Mouse (Mus musculus) heart, embryonic 11.5 days (tissue): ENCODE data around the gene Rapgef6. TPM values are rescaled to one million over a fixed set of nuclear protein-coding genes. Genes with fewer than 3 reads are reported as not detected.

ENCODE experiments used
- ATAC-seq: fragments of 200-750 bp; cut with Nextera tagmentation; replicated peaks from 2 replicates; pipeline ENCODE4 v1.8.0; 2017; ENCODE audit warnings: moderate library complexity; ENCODE audit not compliant: insufficient number of reproducible peaks, low FRiP score, low TSS enrichment
- H3K27ac ChIP-seq: fragments of 300-500 bp; sonication (generic); 2 replicates; pipeline ENCODE4 v1.5.1; 2014; ENCODE audit warnings: mild to moderate bottlenecking, low read depth, low read length
- H3K27me3 ChIP-seq: fragments of 300-500 bp; sonication (generic); 2 replicates; pipeline ENCODE4 v1.6.1; 2014; ENCODE audit warnings: mild to moderate bottlenecking, low read length, mixed read lengths; ENCODE audit not compliant: control insufficient read depth, insufficient read depth
- H3K36me3 ChIP-seq: fragments of 300-500 bp; sonication (generic); 2 replicates; pipeline ENCODE4 v1.6.1; 2014; ENCODE audit warnings: mild to moderate bottlenecking, low read length, moderate library complexity, mixed read lengths; ENCODE audit not compliant: control insufficient read depth, insufficient read depth
- H3K4me1 ChIP-seq: fragments of 300-500 bp; sonication (generic); 2 replicates; pipeline ENCODE4 v1.6.1; 2014; ENCODE audit warnings: low read length; ENCODE audit not compliant: control insufficient read depth, insufficient read depth
- H3K4me2 ChIP-seq: fragments of 300-500 bp; sonication (generic); 2 replicates; pipeline ENCODE4 v1.6.1; 2014; ENCODE audit warnings: mild to moderate bottlenecking, moderate library complexity
- H3K4me3 ChIP-seq: fragments of 300-500 bp; sonication (generic); 2 replicates; pipeline ENCODE4 v1.5.1; 2014; ENCODE audit warnings: low read depth, low read length
- H3K9ac ChIP-seq: fragments of 300-500 bp; sonication (generic); 2 replicates; pipeline ENCODE4 v1.6.1; 2014; ENCODE audit warnings: mild to moderate bottlenecking, low read depth, low read length, moderate library complexity
- H3K9me3 ChIP-seq: fragments of 300-500 bp; sonication (generic); replicated peaks from 2 replicates; pipeline ENCODE4 v1.6.1; 2016; ENCODE audit warnings: low read length; ENCODE audit not compliant: control insufficient read depth
- WGBS: fragments of 180-500 bp; shearing (Covaris S2); extraction: QIAGEN DNeasy Blood & Tissue Kit; methylation state at CpG from one replicate; pipeline ENCODE4 v1.1.7; 2014; ENCODE audit not compliant: insufficient replicate concordance; 5-methylcytosine and 5-hydroxymethylcytosine counted together
- polyA plus RNA-seq: library from polyadenylated mRNA; unstranded; fragments of >200 nt; fragmentation: Nextera tagmentation; extraction: Ambion mirVana; gene quantifications from 2 replicates; pipeline ENCODE4 v1.2.1, GENCODE M21; 2014

Gene Rapgef6
- polyA plus RNA-seq, 1 experiment from 2014 or later, result 28.6 TPM

DNA sequence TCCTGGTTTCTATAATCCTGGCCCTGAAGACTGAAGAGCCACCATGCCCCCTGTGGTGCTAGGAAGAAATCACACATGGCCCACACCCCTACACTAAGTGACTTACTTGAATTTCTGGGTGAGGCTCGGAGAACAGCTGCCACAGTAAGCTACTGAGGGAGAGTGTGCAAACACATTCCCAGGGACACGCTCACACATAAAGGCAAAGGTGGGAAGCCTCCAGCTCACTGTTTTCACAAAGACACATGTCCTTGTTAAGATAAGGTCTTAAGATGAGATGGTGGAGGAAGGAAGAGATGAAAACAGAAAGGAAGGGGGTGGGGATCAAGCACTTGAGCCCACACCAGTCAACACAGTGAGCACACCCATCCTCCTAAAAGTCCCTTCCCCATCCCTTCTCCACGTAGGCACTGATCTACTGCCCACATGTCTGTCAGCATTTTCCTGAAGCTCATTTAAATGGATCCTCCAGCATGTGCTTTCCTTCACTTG is 204.0 kb downstream of the Rapgef6 start:
- 71% methylated on average over 3 of the region's 3 CpGs for WGBS
- H3K9me3 ChIP-seq, result no peaks in the 10 kb centered on the region
- no peaks in the 10 kb centered on the region for H3K27me3 ChIP-seq
- peaks cover 5% of the 10 kb centered on the region; the same call in 1 of the 2 replicates for H3K36me3 ChIP-seq
- ATAC-seq, result no peak
- no peak overlapping the region for H3K4me3 ChIP-seq
- no peak overlapping the region for H3K4me2 ChIP-seq
- H3K27ac ChIP-seq, result no peak overlapping the region
- no peak overlapping the region for H3K9ac ChIP-seq
- peaks cover 26% of the 10 kb centered on the region for H3K4me1 ChIP-seq

DNA sequence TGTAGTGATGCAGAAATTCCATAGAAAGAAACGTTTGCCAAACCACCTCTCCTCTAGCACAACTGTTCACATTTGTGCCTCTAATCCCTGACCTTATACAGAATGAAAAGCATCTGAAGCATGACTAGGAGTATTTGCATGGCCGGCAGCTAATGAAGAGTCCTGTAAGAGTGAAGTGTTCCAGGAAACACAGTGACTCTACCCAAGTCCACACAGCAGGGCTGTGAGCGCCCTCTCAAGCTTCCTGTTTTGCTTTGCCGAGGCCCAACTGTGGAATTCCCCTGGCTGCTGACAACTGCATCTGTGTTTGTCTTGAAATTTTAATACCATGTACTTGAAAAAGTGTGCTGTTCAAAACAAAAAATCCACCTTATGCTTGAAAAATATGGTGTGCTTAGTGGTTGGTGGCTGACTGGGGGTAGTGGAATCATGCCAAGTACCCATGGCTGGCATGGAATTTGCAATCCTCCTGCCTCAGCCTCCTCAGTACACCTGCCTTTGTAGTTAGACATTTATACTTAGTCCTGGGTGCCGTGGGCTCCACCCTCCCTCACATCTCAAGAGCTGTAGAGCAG is 204.8 kb downstream of the Rapgef6 start:
- H3K9me3 ChIP-seq, result no peaks in the 10 kb centered on the region
- H3K4me1 ChIP-seq, result peaks cover 20% of the 10 kb centered on the region
- no peak overlapping the region for H3K4me2 ChIP-seq
- no peak overlapping the region for H3K4me3 ChIP-seq
- 46% methylated on average over 5 of the region's 5 CpGs for WGBS
- 0 out of 2 replicates have a peak, but pooled peaks cover 2% of the 10 kb centered on the region for H3K36me3 ChIP-seq
- ATAC-seq, result no peak
- peak overlapping the region; percentile 13 for H3K27ac ChIP-seq
- H3K27me3 ChIP-seq, result no peaks in the 10 kb centered on the region
- no peak overlapping the region for H3K9ac ChIP-seq

DNA sequence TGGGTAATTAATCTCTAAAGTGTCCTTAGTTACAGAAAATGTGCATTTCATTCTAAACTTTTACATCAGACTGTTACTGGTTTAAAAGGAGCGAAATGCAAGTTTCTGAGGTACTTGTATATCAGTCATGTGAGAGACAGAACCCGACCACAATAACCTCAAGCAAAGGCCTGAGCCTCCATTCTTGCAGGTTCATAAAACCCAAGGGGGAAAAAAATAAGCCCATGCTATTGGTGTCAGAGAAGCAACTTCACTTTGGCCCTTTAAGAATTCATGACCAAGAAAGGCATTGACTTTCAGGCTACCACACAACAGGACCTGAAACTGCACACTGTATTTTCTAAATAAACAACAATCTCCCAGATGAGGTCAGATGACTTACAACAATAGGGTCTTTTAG is 205.7 kb downstream of the Rapgef6 start:
- Histone ChIP-seq H3K27ac (no peak overlapping the region), H3K4me1 (peaks cover 20% of the 10 kb centered on the region), H3K4me2 (no peak overlapping the region), H3K9me3 (no peaks in the 10 kb centered on the region), H3K4me3 (no peak overlapping the region), H3K27me3 (no peaks in the 10 kb centered on the region), H3K36me3 (0 out of 2 replicates have a peak, but pooled peaks cover under 1% of the 10 kb centered on the region), H3K9ac (no peak overlapping the region)
- ATAC-seq, result no peak
- 92% methylated on average over 2 of the region's 2 CpGs for WGBS

DNA sequence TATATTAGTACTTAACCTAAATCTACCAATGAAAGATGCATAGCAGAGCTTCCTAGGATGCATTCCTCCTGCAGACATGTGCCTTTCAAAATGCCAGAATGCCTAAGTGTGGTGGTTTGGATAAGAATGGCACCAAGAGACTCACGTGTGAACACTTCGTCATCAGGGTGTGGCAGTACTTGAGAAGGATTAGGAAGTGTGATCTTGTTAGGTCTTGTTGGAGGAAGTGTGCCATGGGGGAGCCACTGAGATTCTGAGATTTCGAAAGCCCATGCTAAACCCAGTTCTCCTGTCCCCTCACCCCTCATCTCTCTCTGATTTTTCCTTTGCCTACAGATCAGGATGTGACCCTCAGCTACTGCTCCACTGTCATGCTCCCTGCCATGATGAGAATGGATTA is 206.7 kb downstream of the Rapgef6 start:
- Histone ChIP-seq H3K27me3 (no peaks in the 10 kb centered on the region), H3K9ac (no peak overlapping the region), H3K4me1 (peaks cover 20% of the 10 kb centered on the region), H3K36me3 (peaks cover 2% of the 10 kb centered on the region; the same call in 1 of the 2 replicates), H3K9me3 (no peaks in the 10 kb centered on the region), H3K4me3 (no peak overlapping the region), H3K4me2 (no peak overlapping the region), H3K27ac (no peak overlapping the region)
- ATAC-seq, result no peak
- WGBS, result 76% methylated on average over 3 of the region's 3 CpGs

DNA sequence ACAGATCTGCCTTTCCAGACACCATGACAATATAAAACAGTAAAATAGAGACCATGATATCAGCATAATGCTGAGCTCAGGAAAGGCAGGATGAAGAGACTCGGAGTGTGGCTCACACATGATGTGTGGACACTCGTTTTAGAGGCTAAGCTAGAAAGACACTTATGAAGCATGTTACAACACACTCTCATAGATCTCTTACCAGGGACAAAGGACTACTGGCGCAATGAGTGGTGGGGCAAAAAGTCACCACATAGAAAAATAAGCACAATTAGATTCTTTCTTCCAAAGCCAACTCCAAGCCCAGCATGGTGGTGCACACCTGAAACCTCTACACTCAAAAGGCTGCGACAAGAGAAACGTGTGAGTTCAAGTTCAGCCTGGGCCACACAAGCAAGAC is 208.3 kb downstream of the Rapgef6 start:
- Histone ChIP-seq H3K27ac (no peak overlapping the region), H3K9ac (no peak overlapping the region), H3K4me3 (no peak overlapping the region), H3K4me1 (peaks cover 14% of the 10 kb centered on the region), H3K9me3 (no peaks in the 10 kb centered on the region), H3K36me3 (peaks cover 4% of the 10 kb centered on the region; the same call in 1 of the 2 replicates), H3K27me3 (no peaks in the 10 kb centered on the region), H3K4me2 (no peak overlapping the region)
- no peak for ATAC-seq
- 89% methylated on average over 5 of the region's 5 CpGs for WGBS

DNA sequence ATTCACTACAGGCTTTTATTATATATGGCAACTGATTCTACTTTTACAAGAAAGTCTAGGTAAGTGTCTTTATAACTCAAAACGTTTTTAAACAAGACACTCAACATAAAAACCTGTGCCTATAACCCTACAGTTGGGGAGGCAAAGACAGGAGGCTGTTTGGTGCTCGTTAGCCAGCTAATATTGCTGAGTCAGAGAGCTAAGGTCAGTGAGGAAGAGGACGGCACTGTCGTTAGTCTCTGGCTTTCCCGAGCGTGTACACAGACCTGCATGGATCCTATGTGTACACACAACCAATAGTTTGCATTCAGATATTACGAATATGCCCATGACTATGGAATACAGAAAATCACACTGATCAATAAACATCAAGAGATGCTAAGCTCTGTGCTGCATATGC is 208.7 kb downstream of the Rapgef6 start:
- no peak overlapping the region for H3K9ac ChIP-seq
- H3K4me3 ChIP-seq, result no peak overlapping the region
- H3K9me3 ChIP-seq, result no peaks in the 10 kb centered on the region
- ATAC-seq, result no peak
- H3K36me3 ChIP-seq, result peaks cover 4% of the 10 kb centered on the region; the same call in 1 of the 2 replicates
- H3K4me1 ChIP-seq, result peaks cover 11% of the 10 kb centered on the region
- 81% methylated on average over 7 of the region's 7 CpGs for WGBS
- no peak overlapping the region for H3K4me2 ChIP-seq
- no peak overlapping the region for H3K27ac ChIP-seq
- H3K27me3 ChIP-seq, result no peaks in the 10 kb centered on the region

DNA sequence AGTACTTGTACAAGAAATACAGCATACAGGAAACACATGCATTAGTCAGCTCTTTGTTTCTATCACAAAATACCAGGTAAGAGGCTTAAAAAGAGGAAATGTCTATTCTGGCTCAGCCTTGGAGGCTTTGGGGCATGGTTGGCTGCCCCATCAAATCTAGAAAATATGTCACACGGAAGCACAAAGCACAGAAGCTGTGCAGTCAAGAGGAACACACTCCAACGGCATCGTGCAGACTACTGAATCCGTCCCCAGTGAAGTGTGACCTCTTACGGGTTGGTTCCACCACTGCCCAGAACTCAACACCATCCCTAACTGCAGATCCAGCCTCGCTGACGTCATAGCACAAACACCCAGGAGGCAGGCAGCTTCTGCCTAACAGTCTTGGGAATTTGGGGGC is 210.9 kb downstream of the Rapgef6 start:
- H3K36me3 ChIP-seq, result peaks cover 4% of the 10 kb centered on the region; the same call in 1 of the 2 replicates
- ATAC-seq, result no peak
- H3K9me3 ChIP-seq, result no peaks in the 10 kb centered on the region
- no peak overlapping the region for H3K4me2 ChIP-seq
- no peak overlapping the region for H3K4me3 ChIP-seq
- 76% methylated on average over 7 of the region's 7 CpGs for WGBS
- H3K9ac ChIP-seq, result no peak overlapping the region
- H3K4me1 ChIP-seq, result 0 out of 2 replicates have a peak, but pooled peaks cover 3% of the 10 kb centered on the region
- H3K27me3 ChIP-seq, result no peaks in the 10 kb centered on the region
- no peak overlapping the region for H3K27ac ChIP-seq

DNA sequence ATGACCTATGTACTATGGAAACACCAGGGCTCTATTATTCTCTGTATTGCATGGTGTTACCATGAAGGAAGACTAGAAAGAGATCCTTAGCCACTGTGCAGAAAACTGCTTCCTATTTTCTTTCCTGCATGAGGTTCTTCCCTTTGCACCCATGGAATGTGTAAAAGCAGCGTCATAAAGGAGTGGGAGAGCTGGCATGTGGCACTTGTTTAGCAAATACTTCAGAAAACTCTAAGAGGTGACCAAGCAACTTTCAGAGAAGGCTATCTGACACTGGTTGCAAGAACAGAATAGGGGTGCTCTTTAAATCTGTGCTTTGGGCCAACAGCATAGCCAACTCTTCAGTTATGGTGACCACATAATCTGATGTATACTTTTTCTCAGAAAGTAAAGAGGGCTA is 212.5 kb downstream of the Rapgef6 start:
- Histone ChIP-seq H3K9me3 (no peaks in the 10 kb centered on the region), H3K27me3 (no peaks in the 10 kb centered on the region), H3K27ac (no peak overlapping the region), H3K9ac (no peak overlapping the region), H3K4me1 (0 out of 2 replicates have a peak, but pooled peaks cover 3% of the 10 kb centered on the region), H3K4me2 (no peak overlapping the region), H3K36me3 (peaks cover 5% of the 10 kb centered on the region; the same call in 1 of the 2 replicates), H3K4me3 (no peak overlapping the region)
- 81% methylated on average over 1 of the region's 1 CpGs for WGBS
- no peak for ATAC-seq

DNA sequence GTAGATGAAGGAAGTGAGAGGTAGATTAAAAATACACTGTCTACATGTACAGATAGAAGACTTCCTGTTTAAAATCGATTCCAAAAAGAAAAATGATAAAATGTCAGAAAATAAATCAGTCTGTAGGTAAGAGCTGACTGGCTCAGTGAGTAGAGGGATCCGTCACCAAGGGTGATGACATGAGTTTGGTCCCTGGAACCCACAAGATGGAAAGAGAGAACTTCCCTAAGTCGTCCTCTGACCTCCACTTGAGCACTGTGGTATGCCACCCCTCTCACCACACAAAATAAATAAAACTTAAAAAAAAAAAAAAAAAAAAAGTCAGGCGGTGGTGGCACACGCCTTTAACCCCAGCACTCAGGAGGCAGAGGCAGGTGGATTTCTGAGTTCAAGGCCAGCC is 214.3 kb downstream of the Rapgef6 start:
- WGBS, result 83% methylated on average over 3 of the region's 5 CpGs
- Histone ChIP-seq H3K9ac (no peak overlapping the region), H3K4me1 (0 out of 2 replicates have a peak, but pooled peaks cover 3% of the 10 kb centered on the region), H3K4me3 (no peak overlapping the region), H3K36me3 (peaks cover 6% of the 10 kb centered on the region; the same call in 1 of the 2 replicates), H3K9me3 (no peaks in the 10 kb centered on the region), H3K27me3 (no peaks in the 10 kb centered on the region), H3K4me2 (no peak overlapping the region), H3K27ac (no peak overlapping the region)
- no peak for ATAC-seq
